Mouse (Mus musculus) NIH3T3 (cell line): ENCODE measurements at regions not wholly inside any gene's neighbourhood (a gene's known extent, or its start where the extent isn't known, plus 50 kb on each side); places are given as distances from the start of the nearest gene placed in this dataset.
"Not testable (repeated sequence)": the region's sequence is repeated elsewhere in the genome, so short reads cannot be mapped to it uniquely, and the experiment has no call there.

Experiments
- DNase-seq: peaks from one replicate; pipeline ENCODE4 v3.0.0-alpha.2; 2012; ENCODE audit warnings: low read depth

GRCm38 (mm10) chr12:27962908-27963307 is 589.3 kb downstream of the Dcdc2c start:
- no peak for DNase-seq

- DNase-seq = no peak
Measured at GRCm38 (mm10) chr12:27960064-27960463, 592.1 kb downstream of the Dcdc2c start.

- no peak for DNase-seq
Measured at GRCm38 (mm10) chr12:27947646-27948045, 604.6 kb downstream of the Dcdc2c start.

GRCm38 (mm10) chr12:27946866-27947459 is 604.6 kb upstream of the Sox11 start:
- no peak for DNase-seq

GRCm38 (mm10) chr12:27945411-27945810 is 603.0 kb upstream of the Sox11 start:
- no peak for DNase-seq

GRCm38 (mm10) chr12:27941053-27941452 is 598.7 kb upstream of the Sox11 start:
- no peak for DNase-seq

- DNase-seq = no peak
Measured at GRCm38 (mm10) chr12:27932382-27933140, 590.2 kb upstream of the Sox11 start.

GRCm38 (mm10) chr12:27928366-27928963 is 586.1 kb upstream of the Sox11 start:
- DNase-seq = no peak

GRCm38 (mm10) chr12:27926730-27927129 is 584.4 kb upstream of the Sox11 start:
- no peak for DNase-seq

- no peak for DNase-seq
Measured at GRCm38 (mm10) chr12:27920607-27921006, 578.2 kb upstream of the Sox11 start.

GRCm38 (mm10) chr12:27916401-27916920 is 574.1 kb upstream of the Sox11 start:
- DNase-seq = no peak

- DNase-seq = no peak
Measured at GRCm38 (mm10) chr12:27909417-27910100, 567.2 kb upstream of the Sox11 start.

GRCm38 (mm10) chr12:27896682-27897081 is 554.3 kb upstream of the Sox11 start:
- not testable (repeated sequence) for DNase-seq

- DNase-seq = no peak
Measured at GRCm38 (mm10) chr12:27881720-27882119, 539.3 kb upstream of the Sox11 start.

- no peak for DNase-seq
Measured at GRCm38 (mm10) chr12:27866421-27866820, 524.0 kb upstream of the Sox11 start.

GRCm38 (mm10) chr12:27849537-27849936 is 507.2 kb upstream of the Sox11 start:
- peak; percentile 5 for DNase-seq

GRCm38 (mm10) chr12:27849099-27849498 is 506.7 kb upstream of the Sox11 start:
- no peak for DNase-seq

GRCm38 (mm10) chr12:27848141-27848540 is 505.8 kb upstream of the Sox11 start:
- no peak for DNase-seq

- no peak for DNase-seq
Measured at GRCm38 (mm10) chr12:27847397-27847796, 505.0 kb upstream of the Sox11 start.

GRCm38 (mm10) chr12:27844958-27845357 is 502.6 kb upstream of the Sox11 start:
- DNase-seq = no peak

- no peak for DNase-seq
Measured at GRCm38 (mm10) chr12:27838955-27839354, 496.6 kb upstream of the Sox11 start.

- no peak for DNase-seq
Measured at GRCm38 (mm10) chr12:27838384-27838783, 496.0 kb upstream of the Sox11 start.
